Mouse (Mus musculus) C2C12 (cell line): ENCODE results near the gene Wsb1. TPM values are rescaled to one million over a fixed set of nuclear protein-coding genes. Genes with fewer than 3 reads are reported as not detected.

Source experiments
- H3K27me3 ChIP-seq: one replicate; pipeline ENCODE4 v1.6.1; 2011; ENCODE audit not compliant: control insufficient read depth, insufficient read depth, insufficient read length
- H3K36me3 ChIP-seq: one replicate; pipeline ENCODE4 v1.6.1; 2011; ENCODE audit not compliant: control insufficient read depth, insufficient read depth
- H3K4me3 ChIP-seq: one replicate; pipeline ENCODE4 v1.5.1; 2011; ENCODE audit warnings: mild to moderate bottlenecking, control low read depth; ENCODE audit not compliant: poor library complexity, insufficient read depth, severe bottlenecking
- H3K79me2 ChIP-seq: one replicate; pipeline ENCODE4 v1.6.1; 2011; ENCODE audit not compliant: control insufficient read depth, insufficient read depth
- H3K79me3 ChIP-seq: one replicate; pipeline ENCODE4 v1.6.1; 2011; ENCODE audit warnings: low read depth, control low read depth
- H3ac ChIP-seq: one replicate; pipeline ENCODE3; 2011; ENCODE audit warnings: low read depth; ENCODE audit not compliant: control insufficient read depth, insufficient read length
- CEBPB ChIP-seq: IDR thresholded peaks from one replicate; pipeline ENCODE4 v1.6.1; 2011; ENCODE audit warnings: low read depth, mild to moderate bottlenecking, control low read depth, moderate library complexity
- CTCF ChIP-seq: IDR thresholded peaks from one replicate; pipeline ENCODE4 v1.5.1; 2011; ENCODE audit not compliant: control insufficient read depth, insufficient read depth, insufficient read length
- FOSL1 ChIP-seq: IDR thresholded peaks from one replicate; pipeline ENCODE4 v1.8.0; 2011; ENCODE audit warnings: mild to moderate bottlenecking, low read length; ENCODE audit not compliant: poor library complexity, insufficient read depth, severe bottlenecking
- MAX ChIP-seq: IDR thresholded peaks from one replicate; pipeline ENCODE4 v1.6.1; 2011; ENCODE audit warnings: mild to moderate bottlenecking, control low read depth
- MYOD1 ChIP-seq: IDR thresholded peaks from one replicate; pipeline ENCODE4 v1.6.1; 2011; ENCODE audit warnings: low read depth; ENCODE audit not compliant: control insufficient read depth, insufficient read length
- MYOG ChIP-seq: IDR thresholded peaks from one replicate; pipeline ENCODE4 v1.6.1; 2011; ENCODE audit not compliant: control insufficient read depth, insufficient read length; ENCODE audit errors: extremely low read depth
- USF1 ChIP-seq: IDR thresholded peaks from one replicate; pipeline ENCODE4 v1.6.1; 2011; ENCODE audit warnings: low read depth, mild to moderate bottlenecking, control low read depth, moderate library complexity
- polyA plus RNA-seq: library from polyadenylated mRNA; unstranded; fragments of >200 nt; fragmentation: generic; extraction: Trizol; gene quantifications from one replicate; pipeline ENCODE4 v1.2.1, GENCODE M21; 2012; ENCODE audit warnings: missing spikeins

The Wsb1 gene
- polyA plus RNA-seq, 1 experiment, result 38.5 TPM

GRCm38 (mm10) chr11:79258738-79259137, 4.3 kb upstream of the Wsb1 start:
- peaks cover 6% of the 10 kb centered on the region for H3K79me3 ChIP-seq
- no peaks in the 10 kb centered on the region for H3K36me3 ChIP-seq
- no peak overlapping the region for H3ac ChIP-seq
- H3K79me2 ChIP-seq, result peaks cover 8% of the 10 kb centered on the region
- TF ChIP-seq CTCF, result no peak
- TF ChIP-seq MYOG, result no peak
- no peak for TF ChIP-seq CEBPB
- no peak for TF ChIP-seq MYOD1
- no peak for TF ChIP-seq FOSL1
- TF ChIP-seq USF1, result no peak
- TF ChIP-seq MAX, result no peak
- no peaks in the 10 kb centered on the region for H3K27me3 ChIP-seq
- no peak overlapping the region for H3K4me3 ChIP-seq

DNA sequence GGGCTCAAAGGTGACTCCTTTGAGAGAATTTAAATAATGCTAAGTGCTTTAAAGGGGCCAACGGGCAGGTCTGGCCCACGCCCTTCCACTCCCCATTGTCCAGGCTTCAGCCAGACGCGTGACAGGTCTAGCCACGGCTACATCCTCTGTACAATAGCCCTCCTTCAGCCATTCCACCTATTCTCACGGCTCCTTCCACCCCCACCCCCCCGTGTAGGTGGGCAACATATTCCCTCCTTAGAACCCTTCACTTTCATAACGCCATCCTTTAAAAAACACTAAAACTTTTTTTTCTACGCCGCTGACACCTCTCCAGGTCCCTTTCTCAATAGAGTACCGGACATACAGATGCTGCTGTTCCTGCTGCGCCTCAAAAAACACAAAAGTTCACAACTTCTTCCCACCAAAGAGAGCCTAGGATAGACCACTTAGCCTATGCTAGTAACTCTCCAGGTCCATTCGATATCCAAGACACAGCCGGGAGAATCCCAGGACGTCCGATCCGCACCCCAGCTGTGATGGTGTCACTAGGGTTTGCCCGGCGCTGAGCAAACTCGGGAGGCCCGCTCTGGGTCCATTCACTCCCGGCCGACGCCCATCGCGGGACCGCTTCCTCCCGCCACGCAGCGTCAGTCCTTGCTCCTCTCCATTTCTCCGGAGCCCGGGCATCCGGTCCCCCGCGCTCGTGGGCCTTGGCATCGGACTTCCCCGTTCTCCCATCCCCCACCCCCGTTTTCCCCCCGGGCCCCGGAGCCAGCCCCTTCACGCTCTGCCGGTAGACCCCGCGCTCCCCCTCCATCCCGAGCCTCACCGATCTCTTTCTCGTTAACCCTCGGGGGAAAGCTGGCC, 705 bp downstream of the Wsb1 start:
- Histone ChIP-seq H3K27me3 (no peaks in the 10 kb centered on the region), H3K36me3 (peaks cover 36% of the 10 kb centered on the region), H3K79me3 (peaks cover 52% of the 10 kb centered on the region), H3ac (peak overlapping the region; percentile 95), H3K4me3 (peak overlapping the region; percentile 99), H3K79me2 (peaks cover 58% of the 10 kb centered on the region)
- TF ChIP-seq USF1 (no peak), MYOG (no peak), CTCF (no peak), FOSL1 (no peak)

GRCm38 (mm10) chr11:79252881-79253541, 1.5 kb downstream of the Wsb1 start:
- no peaks in the 10 kb centered on the region for H3K27me3 ChIP-seq
- peaks cover 60% of the 10 kb centered on the region for H3K79me3 ChIP-seq
- peak overlapping the region; percentile 95 for H3ac ChIP-seq
- peaks cover 65% of the 10 kb centered on the region for H3K79me2 ChIP-seq
- peak overlapping the region; percentile 99 for H3K4me3 ChIP-seq
- peaks cover 43% of the 10 kb centered on the region for H3K36me3 ChIP-seq
- peak; percentile 55 for TF ChIP-seq FOSL1
- TF ChIP-seq USF1, result no peak

DNA sequence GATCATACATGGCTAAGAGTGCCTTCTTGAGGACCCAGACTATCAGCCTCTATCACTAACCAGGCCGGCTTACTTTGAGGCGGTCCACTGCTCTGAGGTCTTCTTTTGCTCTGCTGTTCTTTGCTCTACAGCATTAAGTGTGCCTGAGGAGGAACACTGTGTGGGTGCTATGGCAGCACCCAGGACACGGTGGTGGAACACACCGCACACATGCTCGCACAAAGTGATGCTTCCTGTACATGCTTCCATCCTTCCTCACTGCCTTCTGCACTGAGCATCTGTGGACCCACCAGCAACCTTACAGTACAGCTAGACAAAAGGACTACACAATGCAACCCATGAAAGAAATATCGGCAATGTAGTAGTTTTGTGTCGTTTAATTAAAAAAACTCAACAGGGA, 15.4 kb downstream of the Wsb1 start:
- Histone ChIP-seq H3K79me2 (peaks cover 35% of the 10 kb centered on the region), H3ac (no peak overlapping the region), H3K36me3 (peaks cover 72% of the 10 kb centered on the region), H3K79me3 (peaks cover 11% of the 10 kb centered on the region), H3K4me3 (no peak overlapping the region), H3K27me3 (no peaks in the 10 kb centered on the region)
- TF ChIP-seq MYOG (no peak), CEBPB (no peak), CTCF (no peak), FOSL1 (no peak), MYOD1 (no peak), MAX (no peak), USF1 (no peak)

DNA sequence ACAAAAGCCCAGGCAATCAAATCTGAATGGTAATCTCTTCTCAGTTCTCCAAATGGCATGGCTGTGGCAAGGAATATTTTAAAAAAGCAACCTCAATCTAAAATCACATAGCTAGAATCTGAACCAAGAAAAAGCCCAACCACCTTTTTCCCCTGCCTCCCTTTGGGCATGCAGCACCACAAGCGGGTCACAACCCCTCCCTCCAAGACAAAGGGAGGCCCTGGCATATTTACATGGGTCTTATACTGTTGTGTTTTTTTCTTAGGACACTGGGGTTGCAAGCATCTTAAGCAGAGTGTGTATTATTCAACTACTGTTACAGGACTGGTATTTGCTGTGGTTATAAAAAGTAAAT, 16.1 kb downstream of the Wsb1 start:
- peaks cover 65% of the 10 kb centered on the region for H3K36me3 ChIP-seq
- peaks cover 29% of the 10 kb centered on the region for H3K79me2 ChIP-seq

More for the DNA sequence above, 16.1 kb downstream of the Wsb1 start:
- H3K79me3 ChIP-seq, result peaks cover 6% of the 10 kb centered on the region
- no peak overlapping the region for H3K4me3 ChIP-seq
- TF ChIP-seq FOSL1 (no peak), MYOG (no peak), USF1 (no peak), CEBPB (no peak), CTCF (no peak), MYOD1 (no peak), MAX (no peak)
- no peaks in the 10 kb centered on the region for H3K27me3 ChIP-seq
- H3ac ChIP-seq, result no peak overlapping the region
